Mouse (Mus musculus): ENCODE measurements at regions not wholly inside any gene's neighbourhood (a gene's known extent, or its start where the extent isn't known, plus 50 kb on each side); places are given as distances from the start of the nearest gene placed in this dataset.

DNA sequence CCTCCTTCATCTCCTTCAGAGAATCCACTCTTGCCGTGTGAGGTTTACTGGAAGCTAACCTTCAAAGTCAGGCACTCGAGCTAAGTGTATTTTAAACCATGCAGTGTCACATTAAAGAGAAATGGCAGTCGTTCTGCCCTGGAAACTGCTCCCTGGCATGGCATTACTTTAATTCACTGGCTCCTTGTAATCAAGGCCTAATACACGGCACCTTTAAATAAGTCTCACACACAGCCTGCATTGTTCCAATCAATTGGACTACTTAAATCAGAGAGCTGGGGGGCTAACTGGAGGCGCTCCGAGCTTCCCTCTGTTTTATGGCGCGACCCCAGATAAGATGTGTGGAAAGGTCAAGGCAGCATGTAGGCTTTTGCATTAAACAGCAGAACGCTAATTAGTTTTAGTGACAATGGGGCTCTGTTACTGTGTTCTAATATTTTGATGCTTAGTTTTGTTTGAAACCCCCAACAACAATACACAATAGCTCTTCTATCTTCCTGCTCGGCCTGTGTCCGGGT is 180.1 kb downstream of the Gm12689 start:
- Histone ChIP-seq H3K4me2 (replicated peaks; ENCODE audit: low read depth) (no peak overlapping the region), H3K27ac (ENCODE audit: low read depth, low read length) (no peak overlapping the region), H3K9me3 (ENCODE audit: control insufficient read depth) (no peaks in the 10 kb centered on the region), H3K27me3 (replicated peaks; ENCODE audit: control insufficient read depth, insufficient read depth, low read length) (no peaks in the 10 kb centered on the region), H3K4me1 (replicated peaks; ENCODE audit: control insufficient read depth, insufficient read depth, low read length) (no peaks in the 10 kb centered on the region), H3K4me3 (ENCODE audit: low read depth, low read length) (no peak overlapping the region), H3K36me3 (ENCODE audit: control insufficient read depth, insufficient read depth) (no peaks in the 10 kb centered on the region), H3K9ac (ENCODE audit: low read depth, low read length) (no peak overlapping the region)
- no peak for TF ChIP-seq CTCF (IDR thresholded peaks at IDR 0.05; ENCODE audit: low read depth)
- 34% methylated on average over 11 of the region's 11 CpGs for whole genome bisulfite sequencing
- ATAC-seq: no peak

DNA sequence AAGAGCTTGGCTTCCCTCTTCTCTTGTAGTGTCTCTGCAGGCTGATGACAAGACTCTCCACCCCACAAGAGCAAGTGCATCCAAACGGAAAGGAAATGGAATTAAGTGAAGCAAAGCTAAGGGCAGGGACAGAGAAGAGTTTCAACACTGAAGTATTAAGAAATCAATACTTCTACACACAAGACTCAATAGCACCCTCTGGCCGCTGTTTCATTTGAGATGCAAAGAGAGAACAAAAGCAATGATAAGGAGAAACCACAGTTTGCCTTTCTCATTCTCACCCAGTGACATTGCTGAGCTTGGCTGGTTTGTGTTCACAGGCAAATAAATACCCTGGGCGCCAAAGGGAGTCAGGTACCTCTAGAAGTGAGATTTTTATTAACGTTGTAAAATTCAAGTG is 171.8 kb upstream of the Foxd3 start:
- H3K9ac ChIP-seq (ENCODE audit: low read depth, low read length): no peak overlapping the region
- H3K27me3 ChIP-seq (replicated peaks; ENCODE audit: control insufficient read depth, insufficient read depth, low read length): no peaks in the 10 kb centered on the region
- no peaks in the 10 kb centered on the region for H3K36me3 ChIP-seq (ENCODE audit: control insufficient read depth, insufficient read depth)
- no peaks in the 10 kb centered on the region for H3K4me1 ChIP-seq (replicated peaks; ENCODE audit: control insufficient read depth, insufficient read depth, low read length)
- H3K4me3 ChIP-seq (ENCODE audit: low read depth, low read length): no peak overlapping the region
- no peak overlapping the region for H3K4me2 ChIP-seq (replicated peaks; ENCODE audit: low read depth)
- H3K27ac ChIP-seq (ENCODE audit: low read depth, low read length): no peak overlapping the region
- peak; percentile 41 for TF ChIP-seq CTCF (IDR thresholded peaks at IDR 0.05; ENCODE audit: low read depth)
- ATAC-seq: no peak
- 47% methylated on average over 4 of the region's 4 CpGs for WGBS
- no peaks in the 10 kb centered on the region for H3K9me3 ChIP-seq (ENCODE audit: control insufficient read depth)

DNA sequence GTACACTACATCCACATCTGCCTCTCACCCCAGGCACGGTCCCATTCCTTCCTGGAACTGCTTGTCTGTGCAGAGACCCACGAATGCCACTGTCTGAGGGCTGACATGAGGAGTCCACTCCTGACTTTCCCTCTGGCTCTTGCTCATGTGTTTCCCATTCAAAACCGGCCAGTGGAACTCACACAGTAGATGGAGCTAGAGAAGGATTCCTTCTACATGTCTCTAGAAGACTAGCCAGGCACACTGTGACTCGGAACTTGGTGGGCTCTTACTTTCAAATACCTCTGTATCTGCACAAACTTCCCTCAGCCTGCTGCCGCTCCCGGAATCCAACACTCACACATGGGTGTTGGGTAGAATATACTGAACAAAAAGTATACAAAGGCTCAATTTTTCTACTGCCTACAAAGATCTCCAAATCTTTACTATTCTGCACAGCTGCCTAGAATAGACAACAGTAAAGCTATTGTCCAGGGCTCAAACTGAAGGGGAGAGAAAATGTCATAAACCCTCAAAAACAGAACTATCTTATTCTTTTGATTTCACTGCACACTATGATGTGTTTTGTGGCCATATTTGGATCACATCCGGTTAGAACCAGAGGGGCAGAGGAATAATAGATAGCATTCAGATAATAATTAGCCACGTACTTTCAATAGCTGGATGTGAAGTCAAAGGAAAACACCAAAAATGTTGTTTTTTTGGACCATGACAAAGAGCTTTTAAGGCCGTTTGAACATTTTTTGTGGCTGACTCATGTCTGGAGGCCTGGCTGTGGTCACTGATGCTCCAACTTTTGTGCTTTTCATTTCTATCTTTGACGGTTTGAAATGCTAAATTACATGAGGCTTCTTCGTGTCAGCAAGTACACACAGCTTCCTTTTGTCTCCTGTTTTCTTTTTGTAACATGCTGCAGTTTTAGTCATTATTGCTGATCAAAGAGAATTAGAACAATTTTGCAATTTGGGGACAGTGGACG is 164.3 kb upstream of the Foxd3 start:
- no peak overlapping the region for H3K4me2 ChIP-seq (replicated peaks; ENCODE audit: low read depth)
- no peaks in the 10 kb centered on the region for H3K36me3 ChIP-seq (ENCODE audit: control insufficient read depth, insufficient read depth)
- no peak overlapping the region for H3K4me3 ChIP-seq (ENCODE audit: low read depth, low read length)
- no peaks in the 10 kb centered on the region for H3K4me1 ChIP-seq (replicated peaks; ENCODE audit: control insufficient read depth, insufficient read depth, low read length)
- H3K9ac ChIP-seq (ENCODE audit: low read depth, low read length): no peak overlapping the region
- WGBS: 68% methylated on average over 12 of the region's 12 CpGs
- no peaks in the 10 kb centered on the region for H3K27me3 ChIP-seq (replicated peaks; ENCODE audit: control insufficient read depth, insufficient read depth, low read length)
- TF ChIP-seq CTCF (IDR thresholded peaks at IDR 0.05; ENCODE audit: low read depth): no peak
- ATAC-seq: no peak
- H3K9me3 ChIP-seq (ENCODE audit: control insufficient read depth): no peaks in the 10 kb centered on the region
- H3K27ac ChIP-seq (ENCODE audit: low read depth, low read length): no peak overlapping the region

DNA sequence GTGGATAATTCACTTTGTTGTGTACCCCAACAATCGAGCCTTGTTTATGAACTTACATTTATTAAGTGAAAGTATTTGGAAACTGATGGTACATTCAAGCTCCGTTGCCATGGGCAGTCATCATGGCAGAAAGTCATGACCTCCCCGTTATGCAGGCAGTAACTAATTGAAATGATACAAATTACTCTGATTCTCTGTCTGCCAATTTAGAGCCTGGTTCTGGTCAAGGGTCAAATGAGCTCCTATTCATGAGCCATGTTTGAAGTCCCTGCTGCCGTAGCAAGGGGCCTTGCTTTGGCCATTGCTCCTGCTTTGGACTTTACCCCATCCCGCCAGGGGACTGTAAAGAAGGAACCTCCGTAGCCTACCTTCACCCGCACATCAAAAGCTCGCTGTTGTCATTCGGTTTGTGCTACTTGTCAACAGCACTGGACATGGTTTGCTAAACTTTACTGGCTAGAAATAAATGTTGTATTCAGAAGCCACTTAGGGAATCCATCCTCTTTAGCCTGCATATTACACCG is 152.8 kb upstream of the Foxd3 start:
- no peaks in the 10 kb centered on the region for H3K9me3 ChIP-seq (ENCODE audit: control insufficient read depth)
- no peaks in the 10 kb centered on the region for H3K36me3 ChIP-seq (ENCODE audit: control insufficient read depth, insufficient read depth)
- no peak overlapping the region for H3K9ac ChIP-seq (ENCODE audit: low read depth, low read length)
- peak overlapping the region; percentile 39; the same call in 1 of the 2 replicates for H3K4me2 ChIP-seq (replicated peaks; ENCODE audit: low read depth)
- no peak for ATAC-seq
- no peak overlapping the region for H3K27ac ChIP-seq (ENCODE audit: low read depth, low read length)
- H3K4me3 ChIP-seq (ENCODE audit: low read depth, low read length): no peak overlapping the region
- TF ChIP-seq CTCF (IDR thresholded peaks at IDR 0.05; ENCODE audit: low read depth): no peak
- H3K27me3 ChIP-seq (replicated peaks; ENCODE audit: control insufficient read depth, insufficient read depth, low read length): no peaks in the 10 kb centered on the region
- 36% methylated on average over 10 of the region's 10 CpGs for WGBS
- H3K4me1 ChIP-seq (replicated peaks; ENCODE audit: control insufficient read depth, insufficient read depth, low read length): no peaks in the 10 kb centered on the region; the same call in 1 of the 2 replicates

- TF ChIP-seq CTCF (IDR thresholded peaks at IDR 0.05; ENCODE audit: low read depth): no peak
- ATAC-seq: no peak
- Histone ChIP-seq H3K9me3 (ENCODE audit: control insufficient read depth) (no peaks in the 10 kb centered on the region), H3K9ac (ENCODE audit: low read depth, low read length) (no peak overlapping the region), H3K27ac (ENCODE audit: low read depth, low read length) (no peak overlapping the region), H3K4me3 (ENCODE audit: low read depth, low read length) (no peak overlapping the region), H3K4me2 (replicated peaks; ENCODE audit: low read depth) (no peak overlapping the region), H3K36me3 (ENCODE audit: control insufficient read depth, insufficient read depth) (no peaks in the 10 kb centered on the region), H3K4me1 (replicated peaks; ENCODE audit: control insufficient read depth, insufficient read depth, low read length) (no peaks in the 10 kb centered on the region), H3K27me3 (replicated peaks; ENCODE audit: control insufficient read depth, insufficient read depth, low read length) (no peaks in the 10 kb centered on the region)
- 83% methylated on average over 6 of the region's 6 CpGs for WGBS
Observed at GRCm38 (mm10) chr4:99511993-99512392, 144.1 kb upstream of the Foxd3 start.

GRCm38 (mm10) chr4:99516883-99517282 is 139.2 kb upstream of the Foxd3 start:
- no peak for ATAC-seq
- no peak overlapping the region for H3K9ac ChIP-seq (ENCODE audit: low read depth, low read length)
- 81% methylated on average over 3 of the region's 3 CpGs for WGBS

More at GRCm38 (mm10) chr4:99516883-99517282, 139.2 kb upstream of the Foxd3 start:
- Histone ChIP-seq H3K4me1 (replicated peaks; ENCODE audit: control insufficient read depth, insufficient read depth, low read length) (no peaks in the 10 kb centered on the region), H3K27ac (ENCODE audit: low read depth, low read length) (no peak overlapping the region), H3K4me3 (ENCODE audit: low read depth, low read length) (no peak overlapping the region), H3K27me3 (replicated peaks; ENCODE audit: control insufficient read depth, insufficient read depth, low read length) (no peaks in the 10 kb centered on the region), H3K36me3 (ENCODE audit: control insufficient read depth, insufficient read depth) (no peaks in the 10 kb centered on the region), H3K4me2 (replicated peaks; ENCODE audit: low read depth) (no peak overlapping the region), H3K9me3 (ENCODE audit: control insufficient read depth) (no peaks in the 10 kb centered on the region)
- peak; percentile 46 for TF ChIP-seq CTCF (IDR thresholded peaks at IDR 0.05; ENCODE audit: low read depth)

All from intestine, postnatal 0 days (tissue).